Mouse (Mus musculus) liver, postnatal 0 days (tissue): ENCODE data around the gene Gabpb2.

Experiments
- CTCF ChIP-seq: sonication (generic); IDR thresholded peaks from 2 replicates; pipeline ENCODE4 v1.5.1; 2016; ENCODE audit warnings: antibody characterized with exemption, low read depth
- EP300 ChIP-seq: IDR thresholded peaks from 2 replicates; pipeline ENCODE4 v1.6.1; 2016; ENCODE audit warnings: antibody characterized with exemption, low read depth, mild to moderate bottlenecking

DNA sequence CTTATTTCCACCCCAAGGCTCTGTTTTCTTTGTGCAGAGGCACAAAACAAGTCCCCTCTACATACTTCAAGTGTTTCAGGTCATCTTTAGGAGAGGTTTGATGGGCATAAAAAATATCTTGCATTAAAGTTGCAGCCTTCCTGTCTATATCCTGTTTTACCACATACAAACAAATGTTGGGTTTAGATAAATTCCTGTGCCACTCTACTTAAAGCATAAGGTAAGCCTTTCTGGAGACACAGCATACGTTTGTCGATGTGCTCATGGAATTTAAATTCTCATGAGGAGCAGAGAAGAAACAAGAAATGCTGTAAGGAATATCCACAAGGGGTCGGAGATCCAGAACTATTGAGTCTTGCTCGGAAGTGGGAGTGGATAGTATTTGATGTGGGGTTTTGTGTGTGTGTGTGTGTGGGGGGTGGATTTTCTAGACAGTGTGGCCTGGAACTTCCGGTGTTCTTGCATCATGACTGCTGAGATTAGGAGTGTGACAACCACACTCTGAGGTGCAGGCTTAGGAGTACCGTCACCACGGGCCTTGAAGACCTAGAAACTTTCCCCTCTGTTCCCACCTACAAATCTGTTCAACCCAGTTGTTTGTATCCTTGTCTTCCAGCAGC is 82.2 kb downstream of the Gabpb2 start:
- TF ChIP-seq EP300 (no peak), CTCF (no peak)
